In the genomic region with DNA sequence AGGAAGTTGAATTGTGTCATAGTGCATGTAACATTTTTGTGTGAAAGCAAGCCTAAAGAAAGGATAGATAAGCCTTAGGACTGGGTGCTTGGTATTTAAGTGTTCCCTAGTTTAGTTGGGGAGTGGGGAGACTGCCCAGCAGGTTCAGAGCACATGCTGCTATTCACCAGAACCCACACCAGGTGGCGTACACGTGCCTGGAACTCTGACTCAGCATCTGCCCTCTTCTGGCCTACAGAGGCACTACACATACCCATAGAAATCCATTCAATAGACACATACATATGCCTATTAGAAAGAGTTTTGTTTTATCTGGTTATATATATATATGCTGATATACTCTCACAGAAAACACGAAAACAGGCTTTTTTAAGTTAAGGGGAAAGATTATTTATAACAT, we compare ENCODE assay signal across 10 mouse cellular contexts. TPM values are rescaled to one million over a fixed set of nuclear protein-coding genes. Genes with fewer than 3 reads are reported as not detected.
A peak's percentile ranks its signal among the peaks of the same experiment; 100 is the strongest.
DNase-seq lines count a peak whose midpoint lies in the region; ATAC-seq and TF ChIP-seq lines count a peak whose summit lies in the region.
"Had no signal": no experiment of that assay in that cellular context is flagged by ENCODE, and none has a peak within 500 bp of the region (broad histone marks: within the 10 kb centered on the region; RNA-seq: fewer than 3 reads in every experiment).

No protein-coding gene starts in this region.

- no peaks in the 10 kb centered on the region for H3K79me2 ChIP-seq in C2C12 (ENCODE audit: control insufficient read depth, insufficient read depth)

- H3ac ChIP-seq in C2C12 (ENCODE audit: control insufficient read depth, insufficient read length, low read depth) = no peak overlapping the region

- H3K9ac ChIP-seq in forebrain, postnatal 0 days = no peak overlapping the region
- H3K9ac ChIP-seq in forebrain, embryonic 15.5 days (replicated peaks) = no peak overlapping the region
- H3K9ac ChIP-seq: embryonic facial prominence, embryonic 13.5 days; neural tube, embryonic 13.5 days had no signal

- H3K36me3 ChIP-seq in forebrain, postnatal 0 days (ENCODE audit: insufficient read depth) = peaks cover 71% of the 10 kb centered on the region
- H3K36me3 ChIP-seq in forebrain, embryonic 15.5 days = peaks cover 77% of the 10 kb centered on the region
- peaks cover 72% of the 10 kb centered on the region for H3K36me3 ChIP-seq in C2C12 (ENCODE audit: control insufficient read depth, insufficient read depth)

- no peaks in the 10 kb centered on the region for H3K4me1 ChIP-seq in forebrain, postnatal 0 days (ENCODE audit: insufficient read depth)
- H3K4me1 ChIP-seq in forebrain, embryonic 15.5 days = no peaks in the 10 kb centered on the region
- H3K4me1 ChIP-seq: embryonic facial prominence, embryonic 13.5 days; neural tube, embryonic 13.5 days had no signal

- H3K4me2 ChIP-seq in forebrain, postnatal 0 days (ENCODE audit: low read depth) = no peak overlapping the region
- no peak overlapping the region for H3K4me2 ChIP-seq in forebrain, embryonic 15.5 days (replicated peaks)
- H3K4me2 ChIP-seq: embryonic facial prominence, embryonic 13.5 days; neural tube, embryonic 13.5 days had no signal

- H3K9me3 ChIP-seq in forebrain, postnatal 0 days (ENCODE audit: low read length) = no peaks in the 10 kb centered on the region
- no peaks in the 10 kb centered on the region for H3K9me3 ChIP-seq in forebrain, embryonic 15.5 days
- H3K9me3 ChIP-seq: embryonic facial prominence, embryonic 13.5 days; neural tube, embryonic 13.5 days had no signal

- H3K79me3 ChIP-seq in C2C12 (ENCODE audit: low read depth) = no peaks in the 10 kb centered on the region

- no peak overlapping the region for H3K4me3 ChIP-seq in forebrain, postnatal 0 days (ENCODE audit: low read depth, low read length)
- no peak overlapping the region for H3K4me3 ChIP-seq in forebrain, embryonic 15.5 days
- H3K4me3 ChIP-seq in C2C12 (ENCODE audit: insufficient read depth, poor library complexity, severe bottlenecking) = no peak overlapping the region
- H3K4me3 ChIP-seq in layer of hippocampus, adult 2 months = no peak overlapping the region
- H3K4me3 ChIP-seq: embryonic facial prominence, embryonic 13.5 days; neural tube, embryonic 13.5 days had no signal

- no peaks in the 10 kb centered on the region for H3K27me3 ChIP-seq in forebrain, postnatal 0 days (ENCODE audit: insufficient read depth, low read length)
- H3K27me3 ChIP-seq in forebrain, embryonic 15.5 days = no peaks in the 10 kb centered on the region
- no peaks in the 10 kb centered on the region for H3K27me3 ChIP-seq in C2C12 (ENCODE audit: control insufficient read depth, insufficient read depth, insufficient read length)
- H3K27me3 ChIP-seq: embryonic facial prominence, embryonic 13.5 days; neural tube, embryonic 13.5 days had no signal

- H3K27ac ChIP-seq in forebrain, postnatal 0 days (ENCODE audit: low read depth, low read length) = no peak overlapping the region
- no peak overlapping the region for H3K27ac ChIP-seq in forebrain, embryonic 15.5 days (replicated peaks)
- no peak overlapping the region for H3K27ac ChIP-seq in layer of hippocampus, adult 2 months
- H3K27ac ChIP-seq: embryonic facial prominence, embryonic 13.5 days; neural tube, embryonic 13.5 days had no signal

- ATAC-seq in forebrain, postnatal 0 days = peak; percentile 36; the same call in 1 of the 2 replicates
- ATAC-seq in forebrain, embryonic 15.5 days (replicated peaks) = no peak
- peak; percentile 100 for ATAC-seq in megakaryocyte, adult 5-6 weeks (ENCODE audit: poor library complexity, severe bottlenecking)

- WGBS in forebrain, postnatal 0 days = 35% methylated on average over 3 of the region's 3 CpGs
- WGBS in forebrain, embryonic 15.5 days = 29% methylated on average over 3 of the region's 3 CpGs

- DNase-seq in forebrain, postnatal 0 days = peak; percentile 76
- DNase-seq in adrenal gland, postnatal 10 days = peak; percentile 80
- peak; percentile 16 to 54 for DNase-seq in frontal cortex, postnatal 10 days (ENCODE audit: low spot score in 2 of 2)
- peak; percentile 12 to 65 for DNase-seq in layer of hippocampus, adult 2 months (ENCODE audit: low spot score in 2 of 2)
- peak; percentile 50 to 84 for DNase-seq in spleen, postnatal 10 days (ENCODE audit: low spot score in 2 of 2)

- peak; percentile 98 for TF ChIP-seq CTCF in forebrain, postnatal 0 days (IDR thresholded peaks at IDR 0.05; ENCODE audit: low read depth)
- peak; percentile 94 for TF ChIP-seq CTCF in C2C12 (IDR thresholded peaks at IDR 0.05; ENCODE audit: control insufficient read depth, insufficient read depth, insufficient read length)
- TF ChIP-seq CTCF in layer of hippocampus, adult 2 months (conservative IDR thresholded peaks at IDR 0.05) = peak; percentile 97

TF ChIP-seq in C2C12, 6 proteins besides CTCF, POLR2A, EP300 and RAD21:
- TF ChIP-seq CEBPB (IDR thresholded peaks at IDR 0.05; ENCODE audit: low read depth) = no peak
- peak; percentile 56 for TF ChIP-seq MAX (IDR thresholded peaks at IDR 0.05)

RNA-seq across cellular contexts. Expression of gene Cep135, which starts 23.2 kb away (rescaled TPM):
- 6.2 and 8.3 TPM in 2 replicates for total RNA-seq in forebrain, postnatal 0 days (2014; rRNA removed)
- polyA plus RNA-seq in forebrain, postnatal 0 days (2015; fragmentation: Nextera tagmentation; extraction: Ambion mirVana) = 1.6 and 2.8 TPM in 2 replicates
- 5.3 and 5.8 TPM in 2 replicates for polyA plus RNA-seq in forebrain, embryonic 15.5 days (2015; fragmentation: Nextera tagmentation; extraction: Ambion mirVana)
- 1.6 TPM for polyA plus RNA-seq in C2C12 (2012; fragmentation: generic; extraction: Trizol)
- total RNA-seq in adrenal gland, postnatal 10 days (2021) = 1 to 10 TPM; 5.7 to 6.8 TPM
- 1 to 10 TPM; 6.9 to 7.6 TPM for total RNA-seq in layer of hippocampus, adult 2 months (2021)
- 11.0 and 11.2 TPM in 2 replicates for total RNA-seq in megakaryocyte, adult 5-6 weeks (2015)
- total RNA-seq in megakaryocyte, adult 5-6 weeks (2017) = 17.6 and 23.2 TPM in 2 replicates

RNA-seq across cellular contexts. Expression of gene Exoc1, which starts 36.2 kb away (rescaled TPM):
- total RNA-seq in forebrain, postnatal 0 days (2014; rRNA removed) = 81.7 and 96.2 TPM in 2 replicates
- polyA plus RNA-seq in forebrain, postnatal 0 days (2015; fragmentation: Nextera tagmentation; extraction: Ambion mirVana) = 35.5 and 48.9 TPM in 2 replicates
- polyA plus RNA-seq in forebrain, embryonic 15.5 days (2015; fragmentation: Nextera tagmentation; extraction: Ambion mirVana) = 61.4 and 63.6 TPM in 2 replicates
- 17.6 TPM for polyA plus RNA-seq in C2C12 (2012; fragmentation: generic; extraction: Trizol)
- 10 to 100 TPM; 27.0 to 45.6 TPM for total RNA-seq in adrenal gland, postnatal 10 days (2021)
- total RNA-seq in layer of hippocampus, adult 2 months (2021) = 10 to 100 TPM; 60.1 to 61.7 TPM
- total RNA-seq in megakaryocyte, adult 5-6 weeks (2015) = 54.5 and 68.7 TPM in 2 replicates
- 64.4 and 85.9 TPM in 2 replicates for total RNA-seq in megakaryocyte, adult 5-6 weeks (2017)
